ENCODE assay signal across 9 mouse cellular contexts in genomic region chr1:163910343-163910742, GRCm38 (mm10). TPM values are rescaled to one million over a fixed set of nuclear protein-coding genes. Genes with fewer than 3 reads are reported as not detected.
DNase-seq lines count a peak whose midpoint lies in the region; ATAC-seq and TF ChIP-seq lines count a peak whose summit lies in the region.
"Had no signal": no experiment of that assay in that cellular context is flagged by ENCODE, and none has a peak within 500 bp of the region (broad histone marks: within the 10 kb centered on the region; RNA-seq: fewer than 3 reads in every experiment).

No protein-coding gene starts in this region.

- H3K36me3 ChIP-seq in ES-E14 (ENCODE audit: control insufficient read depth, insufficient read depth, low read length, poor library complexity, severe bottlenecking), result no peaks in the 10 kb centered on the region
- H3K36me3 ChIP-seq in hindbrain, embryonic 14.5 days (replicated peaks; ENCODE audit: control insufficient read depth, insufficient read depth), result peaks cover 18% of the 10 kb centered on the region

- DNase-seq in layer of hippocampus, adult 11-12 months (ENCODE audit: low spot score), result peak; percentile 48
- DNase-seq in layer of hippocampus, adult 9-11 months, result no peak
- peak; percentile 51 for DNase-seq in ES-E14 (ENCODE audit: low read depth, low spot score)
- peak; percentile 24 for DNase-seq in brain, embryonic 18.5 days (ENCODE audit: low read depth, low spot score)
- DNase-seq in hindbrain, embryonic 14.5 days (ENCODE audit: low spot score), result peak; percentile 82
- peak; percentile 13 for DNase-seq in yolk sac, embryonic 10.5 days (ENCODE audit: low spot score)
- DNase-seq in layer of hippocampus, postnatal 25 days (ENCODE audit: extremely low spot score in 1 of 2, low spot score in 1 of 2), result no peak

- no peaks in the 10 kb centered on the region for H3K27me3 ChIP-seq in hindbrain, embryonic 14.5 days (ENCODE audit: control insufficient read depth, insufficient read depth, low read length)

- peak; percentile 75; the same call in 1 of the 2 replicates for ATAC-seq in hindbrain, embryonic 14.5 days (ENCODE audit: low FRiP score)
- ATAC-seq in megakaryocyte-erythroid progenitor cell, adult 5-6 weeks (replicated peaks; ENCODE audit: low FRiP score, low TSS enrichment, poor library complexity, severe bottlenecking), result peak; percentile 85

- no peak overlapping the region for H3K9ac ChIP-seq in ES-E14 (ENCODE audit: insufficient read depth, low read depth, low read length, poor library complexity, severe bottlenecking)
- H3K9ac ChIP-seq in hindbrain, embryonic 14.5 days, result no peak overlapping the region

- WGBS in hindbrain, embryonic 14.5 days, result 11% methylated on average over 2 of the region's 2 CpGs

- no peaks in the 10 kb centered on the region for H3K9me3 ChIP-seq in ES-E14 (ENCODE audit: control insufficient read depth, insufficient read depth, low read depth, low read length)
- H3K9me3 ChIP-seq in hindbrain, embryonic 14.5 days (ENCODE audit: control insufficient read depth, low read length), result no peaks in the 10 kb centered on the region

- no peak overlapping the region for H3K27ac ChIP-seq in ES-E14 (ENCODE audit: insufficient read depth, low read depth, low read length, poor library complexity, severe bottlenecking)
- H3K27ac ChIP-seq in hindbrain, embryonic 14.5 days, result no peak overlapping the region

- no peaks in the 10 kb centered on the region for H3K4me1 ChIP-seq in ES-E14 (ENCODE audit: control insufficient read depth in 2 of 2, insufficient read depth in 2 of 2, low read length in 2 of 2, poor library complexity in 1 of 2)
- H3K4me1 ChIP-seq in hindbrain, embryonic 14.5 days (replicated peaks; ENCODE audit: control insufficient read depth, insufficient read depth, low read length), result no peaks in the 10 kb centered on the region

- in situ Hi-C loops in ES-E14 (cut with MboI; ENCODE audit: low sequenced_read_pairs in 2 of 2, unreplicated experiment in 2 of 2), result loop anchor here in 1 of 2 experiments (25.0 kb wide), 1 partner anchor 773 kb away; no protein-coding TSS in a partner anchor

- H3K4me3 ChIP-seq in ES-E14 (ENCODE audit: insufficient read depth in 1 of 2, low read depth in 1 of 2, low read length in 2 of 2, poor library complexity in 1 of 2, severe bottlenecking in 1 of 2), result no peak overlapping the region
- no peak overlapping the region for H3K4me3 ChIP-seq in hindbrain, embryonic 14.5 days (replicated peaks; ENCODE audit: low read length)
- H3K4me3 ChIP-seq: erythroblast, embryonic 14.5 days had no signal

- H3K4me2 ChIP-seq in hindbrain, embryonic 14.5 days (replicated peaks), result no peak overlapping the region

TF ChIP-seq in ES-E14, 5 proteins besides CTCF, POLR2A, EP300 and RAD21:
- TF ChIP-seq CHD2 (IDR thresholded peaks at IDR 0.05; ENCODE audit: low read depth, low read length) (no peak), MAFK (IDR thresholded peaks at IDR 0.05; ENCODE audit: insufficient read depth, low read depth, low read length) (0 out of 2 replicates have a peak, but pooled peaks have one; percentile 9), ZC3H11A (IDR thresholded peaks at IDR 0.05; ENCODE audit: borderline replicate concordance, low read depth, low read length) (peak; percentile 52; the same call in 1 of the 2 replicates)

RNA-seq across cellular contexts. Expression of gene Scyl3, which starts 18.6 kb away (rescaled TPM):
- total RNA-seq in ES-E14 (2012; rRNA removed), result 13.0 and 19.1 TPM in 2 replicates
- 16.6 and 19.1 TPM in 2 replicates for polyA plus RNA-seq in hindbrain, embryonic 14.5 days (2014; fragmentation: Nextera tagmentation; extraction: Ambion mirVana)
- total RNA-seq in megakaryocyte-erythroid progenitor cell, adult 5-6 weeks (2014; fragmentation: Nextera tagmentation), result 43.0 and 44.3 TPM in 2 replicates
- total RNA-seq in megakaryocyte-erythroid progenitor cell, adult 5-6 weeks (2017), result 15.6 and 21.0 TPM in 2 replicates
- total RNA-seq in layer of hippocampus, postnatal 25 days (2021), result 10 to 100 TPM; 18.3 to 23.5 TPM

Comparison
In these comparisons a context has a peak if more than half of its experiments do, and no peak if none do; other contexts are left out.
1. DNase-seq: peak in layer of hippocampus, adult 11-12 months (single experiment), ES-E14 (single experiment), brain, embryonic 18.5 days (single experiment), hindbrain, embryonic 14.5 days (single experiment) and yolk sac, embryonic 10.5 days (single experiment); none in layer of hippocampus, adult 9-11 months (single experiment) and layer of hippocampus, postnatal 25 days (0 of 2).